Mouse (Mus musculus) ES-Bruce4 (cell line): ENCODE measurements around the gene Kmt2d. TPM values are rescaled to one million over a fixed set of nuclear protein-coding genes. Genes with fewer than 3 reads are reported as not detected.

Source experiments
- H3K27ac ChIP-seq: 2 replicates; pipeline ENCODE4 v1.5.1; 2012; ENCODE audit warnings: low read length, inconsistent platforms; ENCODE audit not compliant: insufficient read depth
- H3K27me3 ChIP-seq: 2 replicates; pipeline ENCODE4 v1.6.1; 2012; ENCODE audit warnings: mild to moderate bottlenecking, low read length, inconsistent platforms; ENCODE audit not compliant: control insufficient read depth, poor library complexity, insufficient read depth, severe bottlenecking
- H3K36me3 ChIP-seq: 2 replicates; pipeline ENCODE4 v1.6.1; 2012; ENCODE audit warnings: inconsistent platforms, mild to moderate bottlenecking, low read length, moderate library complexity; ENCODE audit not compliant: control insufficient read depth, poor library complexity, insufficient read depth, severe bottlenecking
- H3K4me1 ChIP-seq: one replicate; pipeline ENCODE4 v1.8.1; 2011; ENCODE audit warnings: low read length; ENCODE audit not compliant: control insufficient read depth, insufficient read depth
- H3K4me3 ChIP-seq: 2 replicates; pipeline ENCODE4 v1.5.1; 2011; ENCODE audit warnings: low read depth, mild to moderate bottlenecking, low read length
- H3K9ac ChIP-seq: 2 replicates; pipeline ENCODE4 v1.6.1; 2012; ENCODE audit warnings: low read depth, mild to moderate bottlenecking, inconsistent platforms; ENCODE audit not compliant: poor library complexity, severe bottlenecking
- H3K9me3 ChIP-seq: replicated peaks from 2 replicates; pipeline ENCODE4 v1.6.1; 2012; ENCODE audit warnings: mild to moderate bottlenecking, low read length, inconsistent platforms; ENCODE audit not compliant: control insufficient read depth, poor library complexity, insufficient read depth, severe bottlenecking
- CTCF ChIP-seq: IDR thresholded peaks from one replicate; pipeline ENCODE4 v1.8.1; 2011; ENCODE audit warnings: low read depth, low read length
- EP300 ChIP-seq: IDR thresholded peaks from 2 replicates; pipeline ENCODE4 v1.6.1; 2011; ENCODE audit warnings: low read depth, low read length; ENCODE audit not compliant: insufficient read depth
- POLR2A ChIP-seq: IDR thresholded peaks from one replicate; pipeline ENCODE4 v1.8.1; 2011; ENCODE audit warnings: low read length; ENCODE audit not compliant: insufficient read depth
- polyA plus RNA-seq: library from polyadenylated mRNA; stranded (reverse); fragments of >200 nt; gene quantifications from 2 replicates; pipeline ENCODE4 v1.2.4, GENCODE M21; 2011; ENCODE audit warnings: low read depth; ENCODE audit not compliant: missing spikeins, insufficient read depth, insufficient read length

The Kmt2d gene
- polyA plus RNA-seq, 1 experiment: 51.9 TPM

DNA sequence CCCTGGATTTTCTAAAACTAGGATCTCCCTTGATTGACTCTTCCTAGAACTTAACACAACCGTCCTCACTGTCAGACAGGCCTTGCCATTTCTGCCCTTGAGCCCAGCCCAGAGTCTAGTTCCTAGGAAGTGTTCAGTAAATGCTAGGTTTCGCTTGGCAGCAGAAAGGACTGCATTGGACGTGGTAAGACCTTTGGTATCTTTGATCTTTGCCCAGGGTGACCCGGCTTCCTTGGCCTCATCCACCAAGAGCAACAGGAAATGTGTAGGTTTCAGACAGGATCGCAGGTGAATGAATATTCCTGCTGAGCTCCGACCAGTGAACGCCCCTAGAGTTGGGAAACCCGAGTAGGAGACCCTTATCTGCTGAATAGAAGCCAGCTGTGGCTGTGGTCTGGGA lies 68.1 kb downstream of the Kmt2d start:
- no peak overlapping the region for H3K9ac ChIP-seq
- no peaks in the 10 kb centered on the region for H3K4me1 ChIP-seq
- no peak overlapping the region for H3K27ac ChIP-seq
- no peaks in the 10 kb centered on the region for H3K9me3 ChIP-seq
- no peak for TF ChIP-seq CTCF
- no peak for TF ChIP-seq EP300
- TF ChIP-seq POLR2A: no peak
- H3K36me3 ChIP-seq: no peaks in the 10 kb centered on the region
- H3K27me3 ChIP-seq: peaks cover 13% of the 10 kb centered on the region
- H3K4me3 ChIP-seq: no peak overlapping the region

GRCm38 (mm10) chr15:98799396-98799795 lies 71.6 kb downstream of the Kmt2d start:
- Histone ChIP-seq H3K4me1 (no peaks in the 10 kb centered on the region), H3K36me3 (no peaks in the 10 kb centered on the region), H3K9ac (no peak overlapping the region), H3K9me3 (no peaks in the 10 kb centered on the region), H3K27me3 (peaks cover 5% of the 10 kb centered on the region), H3K27ac (no peak overlapping the region), H3K4me3 (no peak overlapping the region)
- TF ChIP-seq CTCF (peak; percentile 91), EP300 (no peak), POLR2A (no peak)

GRCm38 (mm10) chr15:98798903-98799302 lies 72.1 kb downstream of the Kmt2d start:
- Histone ChIP-seq H3K4me1 (no peaks in the 10 kb centered on the region), H3K9ac (no peak overlapping the region), H3K27ac (no peak overlapping the region), H3K4me3 (no peak overlapping the region), H3K9me3 (no peaks in the 10 kb centered on the region), H3K36me3 (no peaks in the 10 kb centered on the region), H3K27me3 (peaks cover 5% of the 10 kb centered on the region)
- no peak for TF ChIP-seq POLR2A
- TF ChIP-seq EP300: no peak
- no peak for TF ChIP-seq CTCF

GRCm38 (mm10) chr15:98797835-98798492 lies 73.0 kb downstream of the Kmt2d start:
- no peak overlapping the region for H3K4me3 ChIP-seq
- no peaks in the 10 kb centered on the region for H3K9me3 ChIP-seq
- no peaks in the 10 kb centered on the region for H3K36me3 ChIP-seq
- TF ChIP-seq CTCF (no peak), EP300 (no peak)
- no peaks in the 10 kb centered on the region for H3K4me1 ChIP-seq
- peaks cover 2% of the 10 kb centered on the region for H3K27me3 ChIP-seq
- H3K27ac ChIP-seq: no peak overlapping the region
- H3K9ac ChIP-seq: no peak overlapping the region

DNA sequence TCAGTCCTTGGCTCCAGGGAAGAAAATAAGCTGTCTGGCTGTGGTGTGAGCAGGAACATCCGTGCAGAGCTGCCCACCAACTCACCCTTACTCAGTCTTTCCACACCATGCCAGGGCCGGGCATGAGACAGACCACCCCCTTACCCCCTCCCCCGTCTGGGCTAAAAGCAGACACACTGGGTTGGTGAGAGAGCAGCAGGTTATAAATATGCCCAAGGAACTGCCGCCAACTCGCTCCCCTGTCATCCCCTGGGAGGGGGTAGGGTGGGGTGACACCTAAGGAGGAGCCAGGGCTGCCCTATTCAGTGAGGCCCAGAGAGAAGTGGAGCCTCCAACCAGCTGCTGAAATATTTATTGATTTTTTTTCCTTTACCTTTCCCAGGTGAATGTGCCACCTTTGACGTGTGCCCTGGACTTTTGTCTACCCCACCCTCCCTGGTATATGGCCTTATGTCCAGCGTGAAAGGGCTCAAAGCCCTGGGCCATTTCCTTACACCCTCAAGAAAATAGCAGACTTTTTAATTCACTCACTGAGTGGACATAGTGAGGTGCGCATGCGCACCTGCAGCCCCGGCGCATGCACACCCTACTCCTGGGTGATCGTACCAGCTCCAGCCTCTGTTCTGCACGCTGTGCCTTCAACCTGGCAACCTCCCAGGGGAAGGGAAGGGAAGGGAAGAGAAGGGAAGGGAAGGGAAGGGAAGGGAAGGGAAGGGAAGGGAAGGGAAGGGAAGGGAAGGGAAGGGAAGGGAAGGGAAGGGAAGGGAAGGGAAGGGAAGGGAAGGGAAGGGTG lies 74.0 kb downstream of the Kmt2d start:
- no peaks in the 10 kb centered on the region for H3K4me1 ChIP-seq
- no peak overlapping the region for H3K9ac ChIP-seq
- no peak overlapping the region for H3K4me3 ChIP-seq
- no peaks in the 10 kb centered on the region for H3K9me3 ChIP-seq
- no peaks in the 10 kb centered on the region for H3K36me3 ChIP-seq
- TF ChIP-seq POLR2A (no peak), EP300 (no peak), CTCF (no peak)
- H3K27ac ChIP-seq: no peak overlapping the region
- H3K27me3 ChIP-seq: peaks cover 4% of the 10 kb centered on the region

DNA sequence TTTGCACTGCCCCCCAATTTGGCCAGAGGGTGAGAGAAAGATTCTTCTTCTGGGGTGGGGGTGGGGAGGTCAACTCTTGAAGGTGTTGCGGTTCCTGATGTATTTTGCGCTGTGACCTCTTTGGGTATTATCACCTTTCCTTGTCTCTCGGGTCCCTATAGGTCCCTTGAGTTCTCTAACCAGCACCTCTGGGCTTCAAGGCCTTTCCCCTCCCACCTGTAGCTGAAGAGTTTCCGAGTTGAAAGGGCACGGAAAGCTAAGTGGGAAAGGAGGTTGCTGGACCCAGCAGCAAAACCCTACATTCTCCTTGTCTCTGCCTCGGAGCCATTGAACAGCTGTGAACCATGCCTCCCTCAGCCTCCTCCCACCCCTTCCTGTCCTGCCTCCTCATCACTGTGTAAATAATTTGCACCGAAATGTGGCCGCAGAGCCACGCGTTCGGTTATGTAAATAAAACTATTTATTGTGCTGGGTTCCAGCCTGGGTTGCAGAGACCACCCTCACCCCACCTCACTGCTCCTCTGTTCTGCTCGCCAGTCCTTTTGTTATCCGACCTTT lies 77.8 kb downstream of the Kmt2d start:
- no peak overlapping the region for H3K27ac ChIP-seq

More for the DNA sequence above, 77.8 kb downstream of the Kmt2d start:
- Histone ChIP-seq H3K4me3 (no peak overlapping the region), H3K9me3 (no peaks in the 10 kb centered on the region), H3K27me3 (peaks cover 19% of the 10 kb centered on the region), H3K36me3 (no peaks in the 10 kb centered on the region), H3K9ac (no peak overlapping the region), H3K4me1 (no peaks in the 10 kb centered on the region)
- TF ChIP-seq POLR2A: no peak
- no peak for TF ChIP-seq CTCF
- TF ChIP-seq EP300: no peak
